Mouse (Mus musculus) spleen, postnatal 14 days (tissue): ENCODE data around the gene Rab37.
A peak's percentile ranks its signal among the peaks of the same experiment; 100 is the strongest.

Source experiments
- DNase-seq, 2 experiments: peaks; one replicate each; pipeline ENCODE4 v3.0.0; 2021 to 2022; ENCODE audit warnings: low spot score in 2 of 2

The Rab37 gene

DNA sequence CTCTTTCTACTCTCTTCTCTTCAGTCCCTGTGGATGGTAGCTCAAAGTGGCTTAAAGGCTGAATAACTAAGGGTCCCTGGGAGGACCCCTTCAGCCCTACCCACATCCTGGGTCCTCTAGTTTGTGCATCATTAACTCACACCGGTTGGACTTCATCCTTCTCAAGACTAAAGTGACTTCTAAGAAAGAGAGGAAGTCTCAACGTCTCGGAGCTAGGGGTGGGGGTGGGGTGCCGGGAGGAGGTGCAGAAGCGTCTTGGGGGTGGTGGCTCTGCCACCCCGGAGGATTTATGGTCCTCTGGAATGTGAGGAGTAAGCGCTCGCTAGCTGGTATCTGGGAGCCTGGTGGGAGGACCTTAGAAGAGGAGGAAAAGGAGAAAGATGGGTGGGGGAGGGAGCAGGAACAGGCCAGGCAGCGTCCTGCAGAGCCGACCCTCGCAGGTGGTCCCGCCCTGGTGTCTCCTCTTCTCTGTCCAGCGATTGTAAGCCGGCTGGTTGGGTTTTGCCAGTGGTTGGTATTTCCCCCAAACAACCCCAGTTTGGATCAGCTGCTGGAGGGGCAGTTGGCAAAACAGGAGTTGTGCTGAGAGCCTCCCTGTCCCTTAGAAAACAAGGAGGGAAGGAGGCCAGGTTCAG is 73.2 kb downstream of the Rab37 start:
- DNase-seq: no peak

GRCm38 (mm10) chr11:115164976-115165374 is 73.7 kb downstream of the Rab37 start:
- DNase-seq: no peak

- DNase-seq: no peak
These were observed 75.5 kb downstream of the Rab37 start for GRCm38 (mm10) chr11:115166776-115167175.

GRCm38 (mm10) chr11:115167631-115168249 is 76.5 kb downstream of the Rab37 start:
- DNase-seq: no peak

DNA sequence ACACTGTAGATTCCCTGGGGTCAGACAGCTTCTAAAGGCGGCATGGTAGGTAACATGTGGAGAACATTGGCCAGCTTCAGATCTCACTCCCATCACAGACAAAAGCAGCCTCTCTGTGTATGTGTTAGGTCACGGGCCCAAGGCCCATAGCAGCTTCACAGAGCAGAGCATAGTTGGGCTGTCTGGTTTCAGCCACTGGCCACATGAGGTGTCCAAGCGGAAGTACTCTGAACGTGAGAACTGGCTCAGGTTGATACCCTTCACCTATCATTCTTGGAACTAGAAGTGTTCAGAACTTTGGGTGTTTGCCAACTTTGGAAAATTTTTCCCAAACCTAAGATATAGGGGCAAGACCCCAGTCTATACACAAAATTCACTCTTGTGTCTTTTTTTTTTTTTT is 78.2 kb downstream of the Rab37 start:
- no peak for DNase-seq

GRCm38 (mm10) chr11:115171125-115171524 is 79.9 kb downstream of the Rab37 start:
- DNase-seq: no peak

DNA sequence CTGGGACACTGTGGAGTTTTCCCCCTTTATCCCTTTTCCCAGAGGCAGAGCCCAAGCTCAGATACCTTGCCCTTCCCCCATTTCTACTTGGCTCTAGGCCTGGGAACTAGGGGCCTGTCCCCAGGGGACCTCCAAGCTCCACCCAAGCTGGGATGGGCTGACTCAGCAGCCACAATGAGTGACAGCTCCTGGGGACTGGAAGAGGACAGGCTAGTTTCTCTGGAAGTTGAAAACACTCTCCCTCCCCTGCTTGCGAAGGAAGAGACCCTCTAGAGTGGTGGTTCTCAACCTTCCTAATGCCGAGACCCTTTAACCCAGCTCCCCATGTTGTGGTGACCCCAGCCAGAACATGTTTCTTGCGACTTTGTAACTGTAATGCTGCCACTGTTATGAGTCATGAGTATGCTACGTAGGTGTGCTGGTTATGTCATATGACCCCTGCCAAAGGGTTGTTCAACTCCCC is 81.6 kb downstream of the Rab37 start:
- no peak for DNase-seq

DNA sequence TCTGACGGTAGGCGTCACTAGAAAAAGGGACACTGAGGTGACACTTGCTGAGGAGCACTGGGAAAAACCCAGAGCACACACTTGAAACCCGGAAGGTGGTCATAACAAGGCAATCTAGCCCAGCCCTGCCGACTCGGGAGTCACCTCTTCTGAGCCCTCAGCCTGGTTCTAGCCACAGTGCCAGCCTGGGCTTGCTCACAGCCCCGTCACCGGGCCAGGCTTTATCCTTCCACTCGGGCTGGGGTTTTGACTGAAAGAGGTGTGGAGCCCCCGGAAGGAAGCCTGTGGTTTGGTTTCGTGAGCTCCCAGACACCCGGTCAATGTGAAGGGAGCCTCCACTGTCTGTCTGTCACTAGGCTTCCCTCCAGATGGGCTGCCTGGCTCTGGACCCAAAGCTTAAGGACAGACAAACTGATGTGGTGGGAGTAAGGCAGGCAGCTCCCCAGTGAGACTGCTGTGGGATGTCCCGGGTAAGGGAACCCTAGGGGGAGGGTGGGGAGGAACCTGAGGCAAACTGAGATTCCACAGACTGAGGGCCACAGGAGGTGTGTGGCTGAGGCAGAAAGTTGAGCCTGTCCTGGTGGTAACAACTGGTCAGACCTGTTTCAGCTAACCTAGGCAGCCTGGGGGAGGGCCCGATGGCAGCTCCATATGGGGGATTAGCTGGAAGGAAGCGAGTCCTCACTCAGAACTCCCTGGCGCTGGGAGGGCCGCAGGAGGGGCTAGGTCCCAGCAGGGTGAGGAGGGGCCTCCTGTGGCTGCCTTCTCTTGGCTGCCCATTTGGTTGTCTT is 82.5 kb downstream of the Rab37 start:
- DNase-seq: no peak

GRCm38 (mm10) chr11:115176399-115177190 is 85.4 kb downstream of the Rab37 start:
- DNase-seq: no peak

GRCm38 (mm10) chr11:115177559-115178195 is 86.4 kb downstream of the Rab37 start:
- DNase-seq: no peak

DNA sequence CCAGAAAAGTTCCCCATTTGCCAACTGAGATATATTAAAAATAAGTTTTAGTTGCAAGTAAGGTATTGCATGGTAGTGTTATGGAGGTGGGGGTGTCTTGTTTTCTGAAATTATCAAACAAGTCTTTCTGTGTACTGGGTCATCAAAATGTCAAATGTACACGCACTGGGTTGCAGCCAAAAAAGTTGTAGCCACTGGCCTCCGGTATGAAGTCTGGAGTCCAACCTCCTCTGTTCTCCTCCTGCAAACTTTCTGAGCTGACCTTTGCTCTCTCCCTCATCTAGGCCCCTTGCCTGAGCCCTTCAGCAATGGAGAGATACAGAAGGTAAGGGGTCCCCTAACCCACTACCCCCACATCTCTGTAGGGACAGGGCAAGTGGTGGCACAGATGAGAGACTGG is 87.5 kb downstream of the Rab37 start:
- no peak for DNase-seq

DNA sequence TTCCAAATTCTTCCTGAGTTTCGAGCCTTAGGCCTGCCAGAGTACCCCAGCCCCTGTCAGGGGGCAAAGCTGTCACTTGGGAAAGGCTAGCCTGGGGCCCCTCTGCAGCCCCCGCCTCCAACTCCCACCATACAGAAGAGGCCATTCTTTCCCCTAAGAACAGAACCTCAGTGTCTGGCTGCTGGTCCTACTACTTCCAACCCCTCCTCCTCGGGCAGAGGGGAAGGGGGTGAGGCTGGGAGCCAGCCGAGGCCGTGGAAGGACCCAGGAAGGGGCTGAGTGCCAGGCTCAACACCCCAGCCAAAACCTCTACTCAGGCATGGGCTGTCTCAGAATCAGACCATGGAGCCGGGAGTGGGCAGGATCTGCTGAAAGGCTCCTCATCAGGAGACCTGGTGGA is 88.0 kb downstream of the Rab37 start:
- no peak for DNase-seq

DNA sequence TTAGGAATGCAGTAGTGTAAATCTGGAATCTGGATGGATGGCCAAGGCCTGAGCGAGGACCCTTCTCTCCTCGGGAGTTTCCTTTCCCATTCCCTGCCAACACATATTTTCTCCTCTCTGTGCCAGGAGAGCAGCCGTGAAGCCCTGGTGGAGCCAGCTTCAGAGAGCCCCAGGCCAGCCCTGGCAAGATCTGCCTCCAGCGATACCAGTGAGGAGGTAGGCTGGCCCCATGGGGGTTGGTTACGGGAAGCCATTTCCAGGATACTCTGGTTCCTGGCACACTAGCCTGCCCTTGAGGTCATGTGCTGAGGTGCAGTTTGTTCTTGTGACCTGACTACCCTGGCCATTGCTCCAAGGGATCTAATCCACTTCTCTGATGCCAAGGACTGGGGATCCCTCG is 88.7 kb downstream of the Rab37 start:
- no peak for DNase-seq

GRCm38 (mm10) chr11:115181913-115182638 is 90.8 kb downstream of the Rab37 start:
- DNase-seq: peak; percentile 71 to 85

GRCm38 (mm10) chr11:115184973-115185372 is 93.7 kb downstream of the Rab37 start:
- DNase-seq: no peak

- DNase-seq: peak; percentile 96 to 97
These were observed 96.0 kb downstream of the Rab37 start, which contains the start of gene Tmem104 for GRCm38 (mm10) chr11:115187224-115187639. TSS of gene Tmem104 (plus strand) at chr11:115187487.

- DNase-seq: no peak
These were observed 96.5 kb downstream of the Rab37 start, which contains the start of gene Nat9 for GRCm38 (mm10) chr11:115187693-115188092. TSS of gene Nat9 (minus strand) at chr11:115187859.

DNA sequence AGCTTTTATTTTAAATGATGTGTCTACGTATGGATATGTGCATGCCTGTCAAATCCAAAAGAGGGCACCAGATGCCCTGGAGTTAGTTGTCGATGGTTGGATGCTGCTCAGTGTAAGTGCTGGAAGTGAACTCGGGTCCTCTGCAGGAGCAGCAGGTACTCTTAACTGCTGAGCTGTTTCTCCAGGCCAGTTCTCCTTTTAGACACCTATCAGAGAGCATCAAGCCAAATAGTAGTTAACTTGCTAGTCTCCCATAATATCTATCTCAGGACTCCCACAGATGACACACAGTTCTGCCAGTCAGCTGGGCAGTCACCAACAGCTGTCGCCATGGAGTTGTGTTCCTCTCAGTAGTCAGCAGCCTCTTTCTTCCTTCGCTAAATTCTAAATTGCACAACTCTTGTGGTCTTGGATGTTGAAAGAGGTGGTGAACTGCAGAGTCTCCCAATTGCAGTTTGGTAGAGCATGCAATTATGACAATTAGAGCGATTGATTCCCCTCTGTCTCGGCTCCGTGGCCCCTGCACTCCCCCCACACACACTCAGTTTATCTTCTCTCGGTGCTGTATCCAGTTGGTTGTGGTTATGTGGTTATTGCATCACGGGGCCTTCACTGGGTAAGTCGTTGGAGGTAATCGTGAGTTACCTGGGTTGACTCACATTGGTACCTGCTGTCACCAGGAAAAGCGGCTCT is 97.5 kb downstream of the Rab37 start:
- DNase-seq: no peak

- no peak for DNase-seq
These were observed 98.1 kb downstream of the Rab37 start for GRCm38 (mm10) chr11:115189304-115189703.

GRCm38 (mm10) chr11:115192180-115192579 is 100.9 kb downstream of the Rab37 start:
- no peak for DNase-seq
